Mouse (Mus musculus) retina, adult 2 months (tissue): ENCODE measurements at regions not wholly inside any gene's neighbourhood (a gene's known extent, or its start where the extent isn't known, plus 50 kb on each side); places are given as distances from the start of the nearest gene placed in this dataset.

ENCODE experiments used
- DNase-seq: peaks from one replicate; pipeline ENCODE4 v3.0.0-alpha.2; 2012; ENCODE audit warnings: low read depth, low spot score

GRCm38 (mm10) chr4:7642878-7643590 lies 595.8 kb downstream of the Car8 start:
- no peak for DNase-seq

- DNase-seq = no peak
Observed at GRCm38 (mm10) chr4:7597671-7598390, 641.0 kb downstream of the Car8 start.

GRCm38 (mm10) chr4:7596116-7596515 lies 642.7 kb downstream of the Car8 start:
- DNase-seq = no peak

- no peak for DNase-seq
Observed at GRCm38 (mm10) chr4:7583851-7584250, 655.0 kb downstream of the Car8 start.

- DNase-seq = no peak
Observed at GRCm38 (mm10) chr4:7581931-7582330, 656.9 kb downstream of the Car8 start.

GRCm38 (mm10) chr4:7581220-7581916 lies 657.5 kb downstream of the Car8 start:
- no peak for DNase-seq

GRCm38 (mm10) chr4:7580554-7581219 lies 658.2 kb downstream of the Car8 start:
- DNase-seq = no peak

GRCm38 (mm10) chr4:7574011-7574410 lies 664.8 kb downstream of the Car8 start:
- no peak for DNase-seq

- DNase-seq = no peak
Observed at GRCm38 (mm10) chr4:7567687-7568393, 671.0 kb downstream of the Car8 start.

- no peak for DNase-seq
Observed at GRCm38 (mm10) chr4:7559867-7560832, 678.7 kb downstream of the Car8 start.

GRCm38 (mm10) chr4:7558721-7559120 lies 680.1 kb downstream of the Car8 start:
- no peak for DNase-seq

- no peak for DNase-seq
Observed at GRCm38 (mm10) chr4:7534301-7534700, 704.5 kb downstream of the Car8 start.

- DNase-seq = no peak
Observed at GRCm38 (mm10) chr4:7527718-7528117, 711.1 kb downstream of the Car8 start.

GRCm38 (mm10) chr4:7513081-7513480 lies 725.8 kb downstream of the Car8 start:
- DNase-seq = no peak

- no peak for DNase-seq
Observed at GRCm38 (mm10) chr4:7485552-7485951, 753.3 kb downstream of the Car8 start.

- DNase-seq = no peak
Observed at GRCm38 (mm10) chr4:7455130-7455529, 783.7 kb downstream of the Car8 start.

- DNase-seq = no peak
Observed at GRCm38 (mm10) chr4:7452678-7453077, 786.2 kb downstream of the Car8 start.

GRCm38 (mm10) chr4:7450991-7451390 lies 787.9 kb downstream of the Car8 start:
- no peak for DNase-seq

- no peak for DNase-seq
Observed at GRCm38 (mm10) chr4:7429308-7429707, 809.5 kb downstream of the Car8 start.

GRCm38 (mm10) chr4:7424081-7424480 lies 814.8 kb downstream of the Car8 start:
- DNase-seq = no peak
